Mouse (Mus musculus) midbrain, embryonic 16.5 days (tissue): ENCODE data around the gene Dusp5. TPM values are rescaled to one million over a fixed set of nuclear protein-coding genes. Genes with fewer than 3 reads are reported as not detected.

Experiments
- ATAC-seq: fragments of 200-750 bp; cut with Nextera tagmentation; 2 replicates; pipeline ENCODE4 v1.8.0; 2017; ENCODE audit warnings: moderate TSS enrichment
- H3K27ac ChIP-seq: fragments of 300-500 bp; sonication (generic); 2 replicates; pipeline ENCODE4 v1.5.1; 2014; ENCODE audit warnings: mild to moderate bottlenecking, low read length, mixed read lengths
- H3K27me3 ChIP-seq: fragments of 300-500 bp; sonication (generic); 2 replicates; pipeline ENCODE4 v1.6.1; 2014; ENCODE audit warnings: low read depth, low read length, mixed read lengths; ENCODE audit not compliant: control insufficient read depth, insufficient read depth
- H3K36me3 ChIP-seq: fragments of 300-500 bp; sonication (generic); 2 replicates; pipeline ENCODE4 v1.6.1; 2014; ENCODE audit warnings: mild to moderate bottlenecking, low read length, moderate library complexity, mixed read lengths; ENCODE audit not compliant: control insufficient read depth, insufficient read depth
- H3K4me1 ChIP-seq: fragments of 300-500 bp; sonication (generic); 2 replicates; pipeline ENCODE4 v1.6.1; 2014; ENCODE audit warnings: mild to moderate bottlenecking, low read length, mixed read lengths; ENCODE audit not compliant: control insufficient read depth, insufficient read depth
- H3K4me2 ChIP-seq: fragments of 300-500 bp; sonication (generic); 2 replicates; pipeline ENCODE4 v1.6.1; 2014; ENCODE audit warnings: mild to moderate bottlenecking, low read length, mixed read lengths
- H3K4me3 ChIP-seq: fragments of 300-500 bp; sonication (generic); 2 replicates; pipeline ENCODE4 v1.5.1; 2014; ENCODE audit warnings: low read depth, mild to moderate bottlenecking, low read length, moderate library complexity, mixed read lengths
- H3K9ac ChIP-seq: fragments of 300-500 bp; sonication (generic); 2 replicates; pipeline ENCODE4 v1.6.1; 2014; ENCODE audit warnings: low read depth, low read length, mixed read lengths
- H3K9me3 ChIP-seq: fragments of 300-500 bp; sonication (generic); replicated peaks from 2 replicates; pipeline ENCODE4 v1.6.1; 2014; ENCODE audit warnings: mild to moderate bottlenecking, low read length, mixed read lengths; ENCODE audit not compliant: control insufficient read depth, poor library complexity, severe bottlenecking
- WGBS: fragments of 180-500 bp; shearing (Covaris S2); extraction: QIAGEN DNeasy Blood & Tissue Kit; methylation state at CpG from one replicate; pipeline ENCODE4 v1.1.7; 2014; 5-methylcytosine and 5-hydroxymethylcytosine counted together
- polyA plus RNA-seq: library from polyadenylated mRNA; unstranded; fragments of >200 nt; fragmentation: Nextera tagmentation; extraction: Ambion mirVana; gene quantifications from 2 replicates; pipeline ENCODE4 v1.2.1, GENCODE M21; 2015

Gene Dusp5
- polyA plus RNA-seq, 1 experiment from 2014 or later = 2.2 TPM

DNA sequence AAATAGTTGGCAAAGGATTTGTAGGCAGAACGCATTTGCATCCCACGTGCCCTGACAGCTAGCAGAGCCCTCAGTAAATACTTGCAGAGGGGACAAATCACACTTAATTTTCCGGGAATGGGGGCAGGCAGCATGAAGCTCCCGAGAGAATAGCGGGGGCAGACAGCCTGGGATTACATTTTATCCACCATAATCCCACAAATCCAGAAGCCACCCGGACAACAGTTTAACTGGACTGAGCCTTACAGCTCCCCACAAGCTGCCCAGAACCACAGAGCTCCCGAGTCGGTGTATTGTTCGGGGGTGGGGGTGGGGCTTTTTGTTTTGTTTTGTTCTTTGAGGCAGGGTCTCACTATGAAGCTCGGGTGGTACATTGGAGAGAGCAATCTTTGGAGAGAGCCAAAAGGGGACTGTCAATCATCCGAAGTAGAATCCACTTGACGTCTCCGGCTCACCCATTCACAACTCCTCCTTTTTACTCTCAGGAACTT, 733 bp upstream of the Dusp5 start:
- 0% methylated on average over 13 of the region's 13 CpGs for WGBS
- Histone ChIP-seq H3K9me3 (no peaks in the 10 kb centered on the region), H3K4me2 (peak overlapping the region; percentile 89), H3K4me3 (peak overlapping the region; percentile 65), H3K27ac (no peak overlapping the region), H3K27me3 (peaks cover 23% of the 10 kb centered on the region), H3K36me3 (no peaks in the 10 kb centered on the region), H3K9ac (peak overlapping the region; percentile 64; the same call in 1 of the 2 replicates), H3K4me1 (peaks cover 14% of the 10 kb centered on the region)
- ATAC-seq = peak; percentile 40

- H3K4me3 ChIP-seq = peak overlapping the region; percentile 65
- no peaks in the 10 kb centered on the region for H3K36me3 ChIP-seq
- peaks cover 23% of the 10 kb centered on the region for H3K27me3 ChIP-seq
- H3K4me2 ChIP-seq = peak overlapping the region; percentile 89
- H3K9me3 ChIP-seq = no peaks in the 10 kb centered on the region
- 0% methylated on average over 24 of the region's 36 CpGs for WGBS
- H3K27ac ChIP-seq = no peak overlapping the region
- no peak; the same call in 1 of the 2 replicates for ATAC-seq
- H3K4me1 ChIP-seq = peaks cover 14% of the 10 kb centered on the region
- H3K9ac ChIP-seq = peak overlapping the region; percentile 64
Measured at GRCm38 (mm10) chr19:53529455-53529704, 471 bp downstream of the Dusp5 start.

- WGBS = 3% methylated on average over 31 of the region's 31 CpGs
- Histone ChIP-seq H3K9me3 (no peaks in the 10 kb centered on the region), H3K27me3 (peaks cover 23% of the 10 kb centered on the region), H3K27ac (no peak overlapping the region), H3K4me1 (peaks cover 14% of the 10 kb centered on the region), H3K36me3 (no peaks in the 10 kb centered on the region), H3K4me2 (peak overlapping the region; percentile 89), H3K4me3 (peak overlapping the region; percentile 65), H3K9ac (peak overlapping the region; percentile 64)
- no peak for ATAC-seq
Measured at GRCm38 (mm10) chr19:53529705-53530562, 1.0 kb downstream of the Dusp5 start.

DNA sequence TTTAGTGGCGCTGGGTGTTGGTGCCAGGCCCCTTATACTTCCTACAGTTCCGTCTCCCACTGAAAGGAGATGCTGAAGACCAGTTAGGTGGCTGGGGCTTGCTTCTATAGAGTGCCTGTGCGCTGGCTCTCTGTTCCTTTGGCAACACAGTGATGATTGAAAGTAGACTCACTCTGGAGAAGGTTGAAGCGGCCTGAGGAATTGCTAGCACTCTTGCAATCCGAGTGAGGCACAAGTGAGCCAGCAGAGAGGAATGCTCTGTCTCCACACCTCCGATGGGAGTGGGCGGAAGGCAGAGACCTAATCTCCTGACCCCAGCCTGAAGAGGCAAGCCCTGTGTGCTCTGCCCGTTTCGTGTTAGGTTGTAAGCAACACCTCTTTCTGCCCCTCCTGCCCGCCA, 2.5 kb downstream of the Dusp5 start:
- no peaks in the 10 kb centered on the region for H3K9me3 ChIP-seq
- no peak for ATAC-seq
- H3K36me3 ChIP-seq = no peaks in the 10 kb centered on the region
- H3K27me3 ChIP-seq = peaks cover 23% of the 10 kb centered on the region
- H3K27ac ChIP-seq = no peak overlapping the region
- H3K9ac ChIP-seq = no peak overlapping the region
- 46% methylated on average over 10 of the region's 10 CpGs for WGBS
- H3K4me2 ChIP-seq = no peak overlapping the region
- no peak overlapping the region for H3K4me3 ChIP-seq
- H3K4me1 ChIP-seq = peaks cover 14% of the 10 kb centered on the region

DNA sequence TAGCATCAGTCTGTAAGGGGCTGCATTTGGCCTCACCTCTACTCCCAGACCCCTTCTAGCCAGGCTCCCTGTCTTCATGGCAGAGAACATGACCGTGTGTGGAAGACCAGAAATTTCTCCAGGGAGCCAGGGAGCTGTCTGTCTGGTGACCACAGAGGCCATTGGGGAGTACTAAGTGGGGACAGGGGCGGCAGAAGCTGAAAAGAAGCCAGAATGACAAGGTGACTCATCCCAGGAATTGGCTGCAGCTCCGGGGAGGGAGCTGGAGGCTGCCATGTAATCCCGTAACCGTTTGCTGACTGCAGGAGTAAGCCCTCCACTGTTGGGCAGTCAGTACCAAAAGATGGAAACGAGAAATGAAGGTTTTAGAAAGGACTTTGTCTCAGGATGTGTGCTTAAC, 3.1 kb downstream of the Dusp5 start:
- no peak overlapping the region for H3K9ac ChIP-seq
- H3K4me3 ChIP-seq = no peak overlapping the region
- 39% methylated on average over 6 of the region's 6 CpGs for WGBS
- peaks cover 23% of the 10 kb centered on the region for H3K27me3 ChIP-seq
- no peak overlapping the region for H3K27ac ChIP-seq
- no peak for ATAC-seq
- H3K4me1 ChIP-seq = peaks cover 14% of the 10 kb centered on the region
- no peaks in the 10 kb centered on the region for H3K36me3 ChIP-seq
- H3K9me3 ChIP-seq = no peaks in the 10 kb centered on the region
- no peak overlapping the region for H3K4me2 ChIP-seq

DNA sequence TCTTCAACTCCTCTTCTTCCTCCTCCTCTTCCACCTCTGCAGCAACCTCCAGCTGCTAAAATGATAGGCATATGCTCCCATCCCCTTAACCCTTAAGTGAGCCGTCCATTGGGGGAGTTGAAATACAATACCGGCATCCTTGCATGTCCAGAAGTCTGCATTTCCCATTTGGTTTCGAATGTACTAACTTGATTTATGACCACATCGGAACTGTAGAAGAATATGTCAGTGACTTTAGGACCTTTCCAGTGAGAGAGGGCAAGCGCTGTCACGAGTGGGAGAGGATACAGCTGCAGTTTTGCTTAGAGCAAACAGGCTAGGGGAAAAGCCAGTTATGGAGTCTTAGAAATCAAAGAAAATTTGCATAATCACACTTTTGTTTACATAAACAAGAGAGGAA, 3.8 kb downstream of the Dusp5 start:
- no peak for ATAC-seq
- Histone ChIP-seq H3K27ac (no peak overlapping the region), H3K4me2 (no peak overlapping the region), H3K9ac (no peak overlapping the region), H3K4me1 (peaks cover 14% of the 10 kb centered on the region), H3K9me3 (no peaks in the 10 kb centered on the region), H3K27me3 (peaks cover 23% of the 10 kb centered on the region), H3K4me3 (no peak overlapping the region), H3K36me3 (no peaks in the 10 kb centered on the region)
- 82% methylated on average over 6 of the region's 6 CpGs for WGBS

GRCm38 (mm10) chr19:53533236-53533635, 4.3 kb downstream of the Dusp5 start:
- Histone ChIP-seq H3K4me1 (peaks cover 11% of the 10 kb centered on the region), H3K9ac (no peak overlapping the region), H3K9me3 (no peaks in the 10 kb centered on the region), H3K36me3 (no peaks in the 10 kb centered on the region), H3K27me3 (peaks cover 23% of the 10 kb centered on the region), H3K4me3 (no peak overlapping the region), H3K27ac (no peak overlapping the region), H3K4me2 (no peak overlapping the region)
- no peak for ATAC-seq
- 90% methylated on average over 7 of the region's 7 CpGs for WGBS

DNA sequence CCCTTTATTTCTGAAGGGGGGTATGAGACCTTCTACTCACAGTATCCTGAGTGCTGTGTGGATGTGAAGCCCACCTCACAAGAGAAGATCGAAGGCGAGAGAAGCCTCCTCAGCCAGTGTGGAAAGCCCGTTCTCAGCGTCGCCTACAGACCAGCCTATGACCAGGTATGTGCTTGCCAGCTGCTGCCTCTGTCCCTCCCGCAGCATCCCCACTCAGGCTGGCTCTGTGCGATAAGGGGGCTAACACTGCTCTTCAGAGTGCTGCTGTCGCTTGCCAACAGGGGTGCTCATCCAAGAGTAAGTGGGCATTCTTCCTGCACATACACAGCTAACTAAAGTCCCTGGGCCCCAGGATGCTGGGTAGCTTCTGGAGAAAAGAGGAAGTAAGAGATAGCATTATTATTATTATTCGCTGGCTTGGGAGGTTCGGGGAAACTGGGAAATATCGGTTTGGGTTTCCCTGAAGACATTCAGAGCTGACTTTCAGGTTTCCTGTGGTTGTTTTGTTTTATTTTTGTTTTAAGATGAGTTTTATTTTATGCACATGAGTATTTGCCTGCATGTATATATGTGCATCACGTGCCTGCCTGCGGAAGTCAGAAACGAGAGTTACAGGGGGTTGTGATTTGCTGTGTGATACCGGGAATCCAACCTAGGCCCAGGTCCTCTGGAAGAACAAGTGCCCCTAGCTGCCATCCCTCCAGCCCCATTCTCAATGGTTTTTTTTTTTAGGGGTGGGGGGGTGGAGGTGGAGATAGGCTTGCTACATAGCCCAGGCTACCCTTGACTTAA, 5.1 kb downstream of the Dusp5 start:
- peaks cover 7% of the 10 kb centered on the region for H3K4me1 ChIP-seq
- no peak overlapping the region for H3K27ac ChIP-seq
- no peaks in the 10 kb centered on the region for H3K36me3 ChIP-seq
- no peak overlapping the region for H3K4me2 ChIP-seq
- no peaks in the 10 kb centered on the region for H3K9me3 ChIP-seq
- WGBS = 94% methylated on average over 15 of the region's 15 CpGs
- H3K27me3 ChIP-seq = peaks cover 23% of the 10 kb centered on the region
- ATAC-seq = no peak
- H3K4me3 ChIP-seq = no peak overlapping the region
- H3K9ac ChIP-seq = no peak overlapping the region
